Mouse (Mus musculus) cerebellum, postnatal 36 days (tissue): Measurements from ENCODE around the gene Cfap299.

ENCODE experiments used
- DNase-seq, 2 experiments: peaks; one replicate each; pipeline ENCODE4 v3.0.0; 2021 to 2022; ENCODE audit warnings: mixed read lengths in 2 of 2

The Cfap299 gene

DNA sequence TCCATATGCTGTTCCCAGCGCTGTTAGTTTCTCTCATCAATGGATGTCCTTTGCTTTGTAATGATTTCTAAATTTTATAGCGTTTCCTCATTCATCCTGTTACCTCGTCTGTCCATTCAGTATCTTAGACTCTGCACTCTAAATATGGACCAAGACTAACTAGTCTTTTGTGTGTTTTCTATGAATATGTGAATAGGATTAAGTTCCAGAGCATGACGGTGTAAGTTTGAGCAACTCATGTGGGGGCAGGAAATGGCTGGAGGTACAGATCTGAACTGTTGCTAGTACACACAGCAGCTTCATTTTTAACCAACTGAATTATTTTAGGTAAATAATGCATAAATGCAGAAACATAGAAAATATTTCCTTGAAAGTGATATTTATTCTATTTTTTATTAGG, 51.3 kb downstream of the Cfap299 start:
- no peak for DNase-seq

DNA sequence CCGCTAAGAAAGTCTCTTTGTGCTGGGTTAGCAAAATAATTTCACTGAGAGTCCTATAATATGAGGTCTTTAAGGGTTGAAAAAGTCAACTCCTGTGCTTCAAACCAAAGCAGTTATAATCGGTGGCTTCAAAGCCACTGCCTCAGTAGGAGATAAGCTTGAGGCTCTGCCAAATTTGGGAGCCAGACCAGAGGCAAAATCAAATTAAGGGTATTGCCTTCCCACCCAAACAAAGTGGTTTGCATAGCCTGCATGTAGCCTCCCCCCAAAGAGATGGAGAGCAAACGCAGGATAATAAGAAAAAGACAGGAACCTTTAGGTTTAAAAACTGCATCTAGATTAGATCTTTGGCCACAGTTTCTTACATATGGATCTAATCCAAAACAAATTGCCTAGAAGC, 58.0 kb downstream of the Cfap299 start:
- no peak for DNase-seq

DNA sequence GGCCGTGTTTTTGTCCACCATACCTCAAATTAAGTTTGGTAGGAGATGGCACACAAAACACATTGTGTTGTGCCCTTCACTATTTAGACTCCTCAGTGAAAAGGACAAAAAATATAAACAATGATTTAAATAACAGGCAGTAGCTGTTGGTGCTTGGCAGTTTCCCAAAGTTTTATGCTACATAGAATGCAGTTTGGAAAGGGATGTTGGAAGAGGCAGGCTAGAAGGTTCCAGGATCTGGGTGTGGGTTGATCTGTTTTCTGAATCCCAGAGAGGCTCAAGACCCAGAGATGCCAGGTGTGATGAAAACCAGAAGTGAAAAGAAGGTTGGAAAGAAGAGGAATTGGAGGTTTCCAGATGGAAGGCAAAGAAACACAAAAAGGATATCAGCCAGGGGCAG, 73.1 kb downstream of the Cfap299 start:
- no peak for DNase-seq

DNA sequence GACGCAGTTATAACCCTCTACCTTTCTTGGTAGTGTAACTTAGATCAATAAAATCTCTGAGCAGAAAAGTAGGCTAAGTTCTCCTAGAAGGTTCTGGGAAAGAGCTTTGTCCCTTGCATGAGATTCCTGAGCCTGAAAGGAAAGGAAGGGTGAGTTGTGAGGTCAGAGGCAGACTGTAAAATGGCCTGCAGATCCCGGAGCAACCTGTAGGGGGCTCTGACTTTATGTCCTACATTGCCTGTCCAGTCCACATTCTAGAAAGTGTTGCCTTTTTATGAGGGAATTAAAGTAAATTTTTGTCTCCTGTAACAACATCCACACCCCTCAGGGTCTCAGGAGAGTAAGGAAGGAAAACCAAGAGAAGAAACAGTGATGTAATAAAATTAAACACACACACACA, 81.0 kb downstream of the Cfap299 start:
- DNase-seq, result peak in 1 of 2 experiments; percentile 3

DNA sequence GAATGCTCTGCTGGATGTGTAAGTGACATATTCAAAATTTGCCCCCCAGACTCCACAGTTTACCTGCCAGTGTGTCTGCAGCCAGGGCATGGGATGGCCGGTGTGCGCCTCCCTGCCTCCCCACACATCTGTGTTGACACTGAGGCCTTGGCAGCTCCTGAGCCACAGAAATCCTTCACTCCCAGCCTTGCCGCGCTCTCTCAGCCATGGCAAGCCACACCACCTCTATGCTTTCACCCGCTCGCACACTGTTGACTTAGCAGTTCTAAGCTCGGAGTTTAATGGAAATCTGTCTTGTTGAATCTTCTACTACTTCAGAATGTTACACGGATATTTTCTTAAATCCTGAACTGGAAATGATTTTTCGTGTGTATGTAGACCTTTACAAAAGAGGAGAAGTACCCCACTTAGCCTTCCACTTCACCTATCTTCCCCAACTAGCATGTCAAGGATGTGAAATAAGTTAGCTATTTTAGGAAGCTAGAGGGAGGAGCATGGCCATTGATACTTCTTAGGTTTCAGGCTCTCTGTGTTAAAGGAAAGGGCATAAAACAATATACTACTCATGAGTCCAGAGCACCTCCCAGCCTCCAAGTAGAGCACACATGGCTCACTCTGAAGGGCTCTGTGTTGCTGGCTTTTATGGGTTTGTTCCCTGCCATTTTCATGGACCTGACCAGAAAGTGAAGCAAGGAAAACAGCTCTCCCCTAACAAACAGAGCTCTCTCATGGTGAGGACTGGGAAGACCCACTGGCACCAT, 87.5 kb downstream of the Cfap299 start:
- no peak for DNase-seq

DNA sequence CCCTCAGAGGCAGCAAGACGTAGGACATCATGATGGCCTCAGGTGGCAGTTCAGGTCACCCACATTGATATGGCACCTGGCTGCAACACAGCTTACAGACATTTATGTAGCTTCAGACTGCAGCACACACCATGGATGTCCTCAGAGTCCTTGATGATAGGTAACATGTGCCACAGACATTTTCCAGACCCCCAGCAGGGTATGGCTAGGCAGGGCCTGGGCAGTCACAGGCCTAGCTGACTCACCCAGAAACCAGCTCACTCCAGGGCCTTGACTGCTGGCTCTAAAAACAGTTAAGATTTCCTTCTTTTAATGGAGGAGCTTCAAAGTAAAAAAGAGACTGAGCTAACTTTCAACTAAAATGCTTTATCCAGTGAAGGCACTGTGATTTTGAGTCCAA, 95.9 kb downstream of the Cfap299 start:
- no peak for DNase-seq

DNA sequence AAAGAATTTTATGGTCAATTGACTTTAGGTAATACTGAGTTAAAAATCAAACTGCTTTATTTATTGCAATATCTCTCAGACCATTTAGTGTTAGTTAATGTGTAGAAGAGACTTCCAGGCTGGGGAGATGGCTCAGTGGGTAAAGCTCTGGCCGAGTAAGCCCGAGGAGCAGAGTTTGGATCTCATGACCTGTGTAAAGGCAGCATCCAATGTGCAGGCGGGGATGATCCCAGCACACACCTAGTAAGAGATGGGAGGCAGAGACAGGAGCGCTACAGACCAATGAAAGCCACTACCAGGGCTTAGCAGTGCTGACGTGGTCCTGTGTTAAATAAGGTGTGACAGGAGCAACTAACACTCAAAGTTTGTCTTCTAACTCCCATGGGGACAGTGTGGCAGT, 97.0 kb downstream of the Cfap299 start:
- no peak for DNase-seq

DNA sequence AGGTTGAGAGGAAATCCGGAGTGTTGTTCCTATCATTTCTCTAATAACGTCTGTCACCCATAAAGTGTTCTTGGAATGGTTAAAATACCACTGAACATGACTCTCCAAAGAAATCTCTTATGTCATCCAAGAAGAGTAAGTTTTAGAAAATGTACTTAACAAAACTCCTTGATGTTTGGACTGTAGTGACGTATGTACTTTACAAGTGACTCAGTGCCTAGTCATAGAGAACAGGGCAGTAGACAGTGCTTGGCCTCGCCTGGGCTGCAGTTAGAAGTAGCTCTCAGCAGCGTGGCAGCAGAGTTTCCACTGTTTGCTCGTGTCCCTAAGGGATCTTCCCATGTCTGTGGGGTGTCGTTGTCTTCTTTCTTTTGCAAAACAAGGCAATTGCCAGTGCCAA, 101.0 kb downstream of the Cfap299 start:
- no peak for DNase-seq

DNA sequence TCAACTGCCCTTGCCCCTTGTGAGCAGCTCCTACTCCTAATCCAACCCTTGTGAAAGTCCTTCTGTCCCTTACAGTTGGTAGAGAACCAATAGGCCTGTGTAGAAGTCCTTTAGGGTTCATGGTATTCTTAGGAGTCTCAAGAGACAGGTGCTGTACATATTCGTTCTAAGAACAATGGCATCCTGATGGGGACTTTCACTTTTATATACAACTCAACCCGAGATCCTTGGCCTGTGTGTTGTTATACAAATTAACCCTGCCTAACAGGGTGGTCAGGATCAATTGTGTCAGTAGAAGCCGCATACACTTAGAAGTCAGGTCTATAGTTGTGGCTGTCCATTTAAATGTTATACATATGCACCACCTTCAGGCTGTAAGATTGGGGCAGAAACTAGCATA, 109.6 kb downstream of the Cfap299 start:
- no peak for DNase-seq

DNA sequence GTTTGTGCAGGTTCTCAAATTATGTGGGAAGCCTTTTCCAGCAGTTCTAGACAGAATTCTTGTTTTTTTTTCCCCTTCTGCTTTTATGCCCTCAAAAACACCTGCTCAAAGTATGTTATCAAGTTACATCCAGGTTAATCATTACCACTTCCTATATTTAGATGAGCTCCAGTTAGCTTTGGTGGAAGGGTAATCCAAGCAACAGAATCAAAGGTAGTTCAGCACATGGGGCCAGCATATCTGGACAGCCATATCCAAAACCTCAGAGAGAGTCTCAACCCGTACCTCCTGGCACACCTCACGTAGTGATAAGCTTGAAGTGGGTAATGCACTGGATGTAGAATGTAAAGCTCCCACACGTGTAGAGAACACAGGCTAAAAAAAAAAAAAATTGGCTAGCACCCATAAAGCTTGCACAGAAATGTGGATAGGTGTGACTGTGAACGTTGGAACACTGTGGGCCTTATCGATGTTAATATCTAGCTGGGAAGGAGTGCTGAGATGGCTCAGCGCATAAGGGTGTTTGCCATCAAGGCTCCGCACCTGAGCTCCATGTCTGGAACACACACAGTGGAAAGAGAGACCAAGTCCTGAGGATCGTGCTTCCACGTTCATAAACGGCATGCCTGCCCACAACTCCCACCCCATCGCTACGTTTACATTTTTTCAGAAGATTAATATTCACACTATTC, 117.8 kb downstream of the Cfap299 start:
- no peak for DNase-seq

DNA sequence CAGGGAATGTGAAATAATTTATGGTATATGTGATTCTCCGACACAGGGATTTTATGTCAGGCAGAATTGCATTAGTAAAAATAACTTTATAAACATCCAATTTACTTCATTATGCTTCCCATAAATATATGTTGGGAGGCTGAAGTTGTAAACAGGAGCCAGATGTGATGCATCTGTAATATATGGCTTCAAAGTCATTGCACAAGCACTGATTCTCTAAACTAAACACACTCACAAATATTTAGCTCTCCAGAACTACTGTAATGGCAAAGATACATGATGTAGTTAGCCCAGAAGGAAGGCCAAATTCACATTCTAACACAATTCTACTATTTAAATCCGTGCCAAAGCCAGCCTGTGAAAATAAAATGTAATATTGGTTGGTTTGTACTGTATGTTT, 120.8 kb downstream of the Cfap299 start:
- no peak for DNase-seq

DNA sequence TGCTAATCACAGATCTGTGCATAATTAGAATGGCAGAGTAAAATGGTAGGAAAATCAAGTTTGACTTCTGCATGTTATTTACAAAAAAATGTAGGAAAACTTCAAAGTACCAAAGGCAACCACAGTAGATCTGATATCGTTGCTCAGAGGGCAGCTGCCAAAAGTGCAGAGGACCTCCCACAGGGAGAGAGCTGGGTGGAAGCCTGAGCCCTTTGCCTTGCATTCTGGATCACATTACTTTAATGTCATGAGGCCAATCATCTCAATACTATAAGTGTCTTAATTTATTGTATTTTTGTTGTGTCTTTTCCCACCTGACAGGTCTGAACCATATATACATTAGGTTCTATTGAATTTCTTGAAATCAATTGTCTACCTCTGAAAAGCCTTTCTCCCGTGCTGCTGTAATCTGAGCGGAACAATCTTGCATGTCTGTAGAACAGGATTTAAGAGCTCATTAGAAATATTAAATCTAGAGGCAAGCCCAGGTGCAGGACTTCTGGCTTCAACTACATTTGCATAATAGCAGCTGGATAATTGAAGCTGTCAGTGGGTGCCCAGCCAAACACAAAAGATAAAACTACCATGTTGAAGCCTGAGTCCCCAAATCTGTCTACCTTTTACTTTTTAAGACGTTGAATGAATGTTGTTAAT, 137.9 kb downstream of the Cfap299 start:
- no peak for DNase-seq

DNA sequence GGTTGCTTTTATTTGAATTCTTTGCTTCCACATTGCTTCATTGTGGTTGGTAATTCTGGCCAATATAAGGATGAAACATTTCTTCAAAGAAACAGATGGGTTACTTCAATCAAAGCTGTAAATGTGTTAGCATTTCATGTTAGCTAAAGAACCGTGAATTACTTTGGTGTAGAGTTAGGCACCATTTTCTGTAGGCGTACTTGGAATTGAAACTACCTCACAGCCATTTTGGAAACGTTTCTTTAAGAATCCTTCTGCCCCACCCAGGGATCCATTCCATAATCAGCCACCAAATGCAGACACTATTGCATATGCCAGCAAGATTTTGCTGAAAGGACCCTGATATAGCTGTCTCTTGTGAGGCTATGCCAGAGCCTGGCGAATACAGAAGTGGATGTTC, 140.9 kb downstream of the Cfap299 start:
- DNase-seq, result no peak

DNA sequence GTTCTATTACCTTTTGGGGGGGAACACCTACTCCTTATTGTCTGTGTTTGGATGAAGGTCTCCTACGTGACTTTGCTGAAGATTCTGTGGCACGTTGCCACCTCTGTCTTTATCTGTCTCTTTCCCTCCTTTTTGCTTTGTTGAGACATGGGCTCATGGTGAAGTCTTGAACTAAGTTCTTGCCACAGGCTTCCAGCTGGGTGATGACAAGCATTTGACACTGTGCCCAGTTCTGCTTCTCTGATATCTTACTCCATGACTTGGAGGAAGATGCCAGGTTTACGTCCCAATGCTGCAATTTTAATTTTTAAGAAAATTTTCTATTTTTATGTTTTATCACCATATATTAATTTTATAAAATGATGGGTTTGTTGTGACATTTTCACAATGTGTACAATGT, 147.4 kb downstream of the Cfap299 start:
- no peak for DNase-seq

DNA sequence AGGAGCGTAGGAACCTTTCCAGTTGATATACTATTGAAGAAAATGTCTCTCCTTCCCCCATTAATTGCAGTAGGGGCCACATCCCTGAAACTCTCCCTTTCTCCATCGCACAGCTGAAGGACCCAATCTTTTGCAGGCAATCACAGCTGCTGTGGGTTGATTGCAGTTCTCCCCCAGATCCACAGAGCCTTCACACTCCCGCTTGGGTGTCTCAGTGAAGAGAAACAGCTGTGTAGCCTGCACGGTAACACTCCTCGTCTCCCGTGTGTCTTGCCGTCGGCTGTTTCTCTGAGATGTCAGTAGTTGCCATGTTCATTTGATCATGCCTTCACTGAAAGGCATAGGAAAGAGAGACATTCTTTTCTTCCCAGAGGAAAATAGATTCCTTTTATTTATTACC, 148.2 kb downstream of the Cfap299 start:
- no peak for DNase-seq

DNA sequence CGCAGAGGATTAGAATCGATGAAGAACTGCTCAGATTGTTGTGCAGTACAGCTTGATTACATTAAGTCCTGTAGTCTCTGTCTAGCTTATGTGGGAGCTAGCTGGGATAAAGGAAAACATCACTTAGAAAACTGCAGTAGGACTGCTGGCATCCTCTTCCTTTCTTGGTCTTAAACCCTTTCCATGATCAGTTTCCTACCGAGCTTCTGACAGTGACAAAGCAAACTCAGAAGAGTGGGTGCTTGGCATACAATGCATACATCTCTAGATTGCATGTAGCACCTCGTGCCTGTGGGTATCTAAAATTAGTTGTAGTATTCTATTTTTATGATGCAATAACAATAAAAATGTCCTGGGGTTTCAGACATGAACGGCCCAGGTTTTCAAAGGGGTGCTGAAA, 154.4 kb downstream of the Cfap299 start:
- no peak for DNase-seq

DNA sequence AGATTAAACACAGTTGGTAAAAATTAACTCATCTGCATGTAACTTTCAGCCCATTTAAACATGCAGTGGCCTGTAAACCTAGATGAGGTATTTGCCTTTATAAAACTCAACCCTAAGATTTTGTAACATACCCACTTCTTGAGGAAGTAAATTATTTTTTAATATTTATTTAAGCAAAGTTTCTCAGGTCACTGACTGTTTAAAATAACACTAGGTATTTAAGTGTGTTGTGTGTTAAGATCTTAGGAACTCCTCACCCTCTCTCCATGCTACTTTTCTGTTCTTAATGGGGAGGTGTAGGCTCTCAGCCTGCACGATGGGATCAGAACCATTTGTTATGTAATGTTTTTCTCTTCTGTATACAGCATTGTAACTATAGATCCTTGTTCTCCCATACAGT, 156.1 kb downstream of the Cfap299 start:
- DNase-seq, result no peak

DNA sequence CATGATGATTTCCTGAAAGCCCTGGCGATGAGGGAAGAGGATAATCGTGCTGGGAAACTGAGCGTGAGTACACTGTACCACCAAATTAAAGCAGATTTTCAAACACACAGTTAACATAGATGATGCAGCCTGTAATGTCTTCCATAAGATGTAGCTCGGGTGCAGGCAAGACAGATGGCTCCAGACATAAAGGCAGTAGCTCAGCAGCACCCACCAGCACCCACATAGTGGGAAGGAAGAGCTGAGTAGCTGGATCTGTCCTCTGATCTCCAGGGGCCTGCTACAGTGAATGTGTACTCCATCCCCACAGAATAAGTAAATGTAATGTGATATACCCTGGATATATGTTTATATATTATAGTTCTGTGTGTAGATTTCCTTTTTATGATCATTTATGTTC, 169.2 kb downstream of the Cfap299 start:
- DNase-seq, result no peak

DNA sequence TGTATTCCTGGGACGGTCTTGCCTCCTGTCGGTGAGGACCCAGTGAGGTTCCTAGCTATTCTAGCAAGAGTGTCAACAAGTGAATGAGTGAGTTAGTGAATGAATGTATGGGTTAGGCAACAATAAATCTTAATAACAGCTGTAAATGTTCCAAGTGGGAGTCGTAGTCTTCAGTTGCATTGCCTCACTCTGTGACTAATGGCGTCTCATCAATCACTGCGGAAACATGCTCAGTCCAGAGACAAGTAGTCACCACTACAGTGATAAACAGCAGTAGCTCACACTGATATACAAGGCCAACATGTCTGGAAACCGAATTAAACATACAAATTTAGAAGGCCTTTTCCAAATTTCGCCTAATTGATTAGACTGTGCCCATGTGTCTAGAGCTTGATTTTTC, 187.1 kb downstream of the Cfap299 start:
- no peak for DNase-seq

DNA sequence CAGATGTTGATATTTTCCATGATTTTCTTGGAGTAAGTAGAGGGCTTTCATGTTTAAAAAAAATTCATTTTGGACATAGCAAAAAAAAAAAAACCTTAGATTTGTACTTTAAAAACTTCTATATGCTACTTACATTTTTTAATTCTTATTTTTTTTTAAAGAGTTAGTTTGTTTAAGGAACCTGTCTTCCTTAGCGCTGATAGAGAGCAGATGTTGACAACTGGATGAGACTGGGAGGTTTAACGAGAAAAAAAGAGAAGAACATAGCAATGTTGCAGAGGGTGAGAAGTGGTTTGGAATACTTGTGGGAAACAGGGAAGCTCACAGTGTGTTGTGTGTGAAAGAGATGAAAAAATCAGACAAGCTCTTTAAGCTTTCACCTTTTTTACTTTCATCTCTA, 191.0 kb downstream of the Cfap299 start:
- DNase-seq, result no peak

DNA sequence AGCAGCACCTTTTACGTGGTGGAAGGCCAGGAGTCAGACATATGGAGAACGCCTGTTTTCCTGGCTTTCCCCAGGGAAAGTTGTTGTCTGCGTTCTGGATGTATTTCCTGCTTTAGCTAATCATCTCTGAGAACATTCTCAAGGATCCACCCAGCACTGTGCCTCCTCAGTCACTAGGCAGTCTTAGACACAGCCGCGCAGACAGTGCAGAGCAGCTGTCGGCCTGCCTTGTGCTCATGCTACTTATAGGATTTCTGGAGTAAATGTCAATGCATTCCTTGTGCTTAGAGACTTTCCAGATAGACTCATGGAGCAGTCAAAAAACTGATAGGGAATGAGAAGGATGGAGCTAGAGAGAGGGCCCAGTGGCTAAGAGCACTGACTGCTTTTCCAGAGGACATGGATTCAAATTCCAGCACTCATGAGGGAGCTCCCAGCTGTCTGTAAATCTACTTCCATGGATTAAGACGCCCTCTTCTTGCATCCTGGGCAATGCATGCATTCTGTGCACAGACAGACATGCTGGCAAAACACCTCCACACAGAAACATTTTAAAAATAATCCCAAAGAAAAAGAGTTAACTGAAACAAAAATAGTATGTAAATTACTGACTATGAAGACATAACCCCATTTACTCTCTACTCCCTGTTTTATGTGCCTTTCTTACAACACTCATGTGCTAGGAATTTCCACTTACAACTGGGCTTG, 193.3 kb downstream of the Cfap299 start:
- DNase-seq, result no peak

DNA sequence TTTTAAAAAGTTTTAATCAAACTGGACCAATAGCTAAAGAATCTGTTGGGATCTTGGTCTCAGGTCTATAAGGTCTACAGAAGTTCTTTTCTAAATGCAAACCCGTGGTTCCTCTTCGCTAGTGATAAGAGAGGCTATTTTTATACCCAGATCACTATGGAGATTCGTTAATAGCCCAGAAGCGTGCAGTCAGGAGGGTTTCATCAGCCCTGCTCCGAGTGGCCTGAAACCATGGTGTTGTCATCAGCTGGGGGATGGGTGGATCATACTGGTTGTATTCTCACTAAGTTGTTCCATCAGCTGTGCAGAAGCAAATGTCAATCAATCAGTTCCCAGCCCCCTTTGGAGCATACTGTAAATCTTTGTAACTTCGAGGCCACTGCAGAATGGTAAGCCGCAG, 193.9 kb downstream of the Cfap299 start:
- no peak for DNase-seq

DNA sequence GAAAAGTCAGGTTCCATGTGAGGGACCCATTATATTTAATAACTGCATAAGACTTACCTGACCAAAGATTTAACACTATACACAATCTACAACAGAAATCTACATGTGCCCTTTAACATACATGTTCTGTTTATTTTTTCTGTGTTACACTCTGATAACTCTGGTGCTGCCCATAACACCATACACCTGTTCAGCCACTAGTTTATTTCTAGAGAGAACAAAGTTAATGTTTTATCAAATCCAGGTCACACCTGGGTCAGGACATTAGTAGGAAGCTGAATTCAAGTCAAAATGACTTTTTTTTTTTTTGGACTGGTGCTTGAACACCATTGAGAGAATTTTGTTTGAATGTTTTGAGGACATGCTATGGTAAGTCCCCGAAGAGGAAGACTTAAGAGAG, 194.7 kb downstream of the Cfap299 start:
- DNase-seq, result no peak

DNA sequence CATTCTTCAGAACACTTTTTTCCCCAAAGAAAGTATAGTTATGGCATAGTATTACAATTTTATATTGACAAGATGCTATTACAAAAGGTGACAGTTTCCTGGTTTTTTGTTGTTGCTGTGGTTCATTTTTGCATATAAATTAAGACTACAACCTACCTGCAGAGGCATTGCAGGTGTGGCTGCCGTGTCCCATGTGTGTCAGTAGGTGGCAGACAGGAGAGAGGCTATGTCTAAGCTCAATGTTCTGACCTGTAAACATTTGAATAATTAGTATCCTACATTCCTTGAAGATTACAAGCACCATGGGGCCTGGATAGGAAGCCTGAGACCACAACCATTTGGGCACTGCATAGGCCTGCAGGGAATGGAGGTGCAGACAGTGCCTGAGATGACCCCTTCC, 212.2 kb downstream of the Cfap299 start:
- DNase-seq, result no peak
